Mouse (Mus musculus) limb, embryonic 14.5 days (tissue): Measurements from ENCODE around the gene Faf1. TPM values are rescaled to one million over a fixed set of nuclear protein-coding genes. Genes with fewer than 3 reads are reported as not detected.
A peak's percentile ranks its signal among the peaks of the same experiment; 100 is the strongest.

Experiments used
- ATAC-seq: fragments of 200-750 bp; cut with Nextera tagmentation; 2 replicates; pipeline ENCODE4 v1.8.0; 2017; ENCODE audit warnings: low read depth, moderate number of reproducible peaks, moderate TSS enrichment; ENCODE audit not compliant: low FRiP score
- DNase-seq: peaks from one replicate; pipeline ENCODE4 v3.0.0-alpha.2; 2015; ENCODE audit warnings: low spot score
- H3K27ac ChIP-seq: fragments of 300-500 bp; sonication (generic); replicated peaks from 2 replicates; pipeline ENCODE4 v1.5.1; 2014; ENCODE audit warnings: low read depth, mild to moderate bottlenecking, low read length, moderate library complexity, mixed read lengths
- H3K27me3 ChIP-seq: fragments of 300-500 bp; sonication (generic); 2 replicates; pipeline ENCODE4 v1.6.1; 2014; ENCODE audit warnings: low read length, mixed read lengths; ENCODE audit not compliant: control insufficient read depth, insufficient read depth
- H3K36me3 ChIP-seq: fragments of 300-500 bp; sonication (generic); 2 replicates; pipeline ENCODE4 v1.6.1; 2014; ENCODE audit warnings: mild to moderate bottlenecking, low read length, moderate library complexity, mixed read lengths; ENCODE audit not compliant: control insufficient read depth, insufficient read depth
- H3K4me1 ChIP-seq: fragments of 300-500 bp; sonication (generic); 2 replicates; pipeline ENCODE4 v1.6.1; 2014; ENCODE audit warnings: antibody characterized with exemption, low read length, mixed read lengths; ENCODE audit not compliant: control insufficient read depth, insufficient read depth
- H3K4me2 ChIP-seq: fragments of 300-500 bp; sonication (generic); replicated peaks from 2 replicates; pipeline ENCODE4 v1.6.1; 2014; ENCODE audit warnings: low read depth, mild to moderate bottlenecking, low read length, moderate library complexity; ENCODE audit not compliant: severe bottlenecking
- H3K4me3 ChIP-seq: fragments of 300-500 bp; sonication (generic); replicated peaks from 2 replicates; pipeline ENCODE4 v1.5.1; 2014; ENCODE audit warnings: low read length
- H3K9ac ChIP-seq: fragments of 300-500 bp; sonication (generic); 2 replicates; pipeline ENCODE4 v1.6.1; 2014; ENCODE audit warnings: mild to moderate bottlenecking, low read depth, low read length, moderate library complexity; ENCODE audit not compliant: severe bottlenecking
- H3K9me3 ChIP-seq: fragments of 300-500 bp; sonication (generic); 2 replicates; pipeline ENCODE4 v1.6.1; 2016; ENCODE audit warnings: low read length; ENCODE audit not compliant: control insufficient read depth
- POLR2A ChIP-seq: fragments of 200-500 bp; IDR thresholded peaks from 2 replicates; pipeline ENCODE4 v1.8.0; 2012; ENCODE audit warnings: inconsistent platforms, mild to moderate bottlenecking, moderate library complexity, borderline replicate concordance; ENCODE audit not compliant: insufficient read depth, insufficient read length; ENCODE audit errors: extremely low read depth
- WGBS: fragments of 180-500 bp; shearing (Covaris S2); extraction: QIAGEN DNeasy Blood & Tissue Kit; methylation state at CpG from one replicate; pipeline ENCODE4 v1.1.7; 2014; 5-methylcytosine and 5-hydroxymethylcytosine counted together
- polyA plus RNA-seq, 2 experiments: library from polyadenylated mRNA; depleted of rRNA in 1 of 2; stranded (reverse) in 1 of 2; unstranded in 1 of 2; fragments of >200 nt; fragmentation: Nextera tagmentation in 1 of 2; extraction: Ambion mirVana in 1 of 2; gene quantifications; 2 replicates each; pipeline versions ENCODE4 v1.2.1 to v1.2.3; 2012 to 2014

Faf1 gene
- polyA plus RNA-seq, 2 experiments: 16.8 to 32.2 TPM

GRCm38 (mm10) chr4:109665982-109666460, 10.4 kb upstream of the Faf1 start:
- Histone ChIP-seq H3K9ac (peak overlapping the region; percentile 89), H3K27me3 (peaks cover 31% of the 10 kb centered on the region), H3K4me1 (peaks cover 7% of the 10 kb centered on the region; the same call in 1 of the 2 replicates), H3K9me3 (no peaks in the 10 kb centered on the region), H3K36me3 (no peaks in the 10 kb centered on the region), H3K27ac (0 out of 2 replicates have a peak overlapping the region, but pooled peaks have one; percentile 48), H3K4me3 (peak overlapping the region; percentile 71), H3K4me2 (peak overlapping the region; percentile 97)
- ATAC-seq: peak; percentile 21; the same call in 1 of the 2 replicates
- no peak for DNase-seq
- under 1% methylated on average over 36 of the region's 49 CpGs for WGBS
- no peak for TF ChIP-seq POLR2A

GRCm38 (mm10) chr4:109666461-109667269, 9.7 kb upstream of the Faf1 start, which contains the start of gene Cdkn2c:
TSS of gene Cdkn2c (minus strand) at chr4:109667189.
- H3K27ac ChIP-seq: peak within 1 kb of the TSS; percentile 91
- H3K4me1 ChIP-seq: peaks cover 7% of the 10 kb centered on the region; the same call in 1 of the 2 replicates
- peak within 1 kb of the TSS; percentile 89 for H3K9ac ChIP-seq
- 1% methylated on average over 62 of the region's 64 CpGs for WGBS
- H3K36me3 ChIP-seq: no peaks in the 10 kb centered on the region
- peak; percentile 93 for DNase-seq
- H3K4me3 ChIP-seq: peak within 1 kb of the TSS; percentile 71
- peak within 1 kb of the TSS; percentile 97 for H3K4me2 ChIP-seq
- peaks cover 25% of the 10 kb centered on the region for H3K27me3 ChIP-seq
- peak; percentile 95 for ATAC-seq
- TF ChIP-seq POLR2A: peak; percentile 68; the same call in 1 of the 2 replicates
- no peaks in the 10 kb centered on the region for H3K9me3 ChIP-seq

DNA sequence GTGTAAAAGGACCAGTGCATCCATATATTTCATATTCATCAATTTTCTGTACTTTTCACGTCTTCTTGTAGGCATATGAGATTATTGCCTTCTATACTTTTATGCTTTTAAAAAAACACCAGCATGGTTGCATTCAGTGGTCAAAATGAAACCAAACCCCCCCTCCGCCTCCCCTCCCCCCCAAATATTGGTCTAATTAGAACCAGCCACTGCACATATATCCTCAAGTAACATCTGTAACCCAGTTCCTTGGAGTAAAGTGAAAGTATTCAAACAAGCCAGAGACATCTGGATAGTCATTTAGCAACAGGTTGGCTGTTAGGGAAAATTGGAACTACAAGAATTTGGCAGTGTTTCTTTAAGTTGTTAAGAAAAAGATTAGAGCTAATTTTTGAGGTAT, 8.9 kb upstream of the Faf1 start:
- Histone ChIP-seq H3K4me3 (peak overlapping the region; percentile 71), H3K27ac (peak overlapping the region; percentile 91; the same call in 1 of the 2 replicates), H3K9ac (peak overlapping the region; percentile 89), H3K4me2 (peak overlapping the region; percentile 97), H3K9me3 (no peaks in the 10 kb centered on the region), H3K4me1 (peaks cover 7% of the 10 kb centered on the region; the same call in 1 of the 2 replicates), H3K36me3 (no peaks in the 10 kb centered on the region), H3K27me3 (peaks cover 21% of the 10 kb centered on the region)
- 28% methylated on average over 2 of the region's 2 CpGs for WGBS
- ATAC-seq (no peak), DNase-seq (no peak)
- no peak for TF ChIP-seq POLR2A

DNA sequence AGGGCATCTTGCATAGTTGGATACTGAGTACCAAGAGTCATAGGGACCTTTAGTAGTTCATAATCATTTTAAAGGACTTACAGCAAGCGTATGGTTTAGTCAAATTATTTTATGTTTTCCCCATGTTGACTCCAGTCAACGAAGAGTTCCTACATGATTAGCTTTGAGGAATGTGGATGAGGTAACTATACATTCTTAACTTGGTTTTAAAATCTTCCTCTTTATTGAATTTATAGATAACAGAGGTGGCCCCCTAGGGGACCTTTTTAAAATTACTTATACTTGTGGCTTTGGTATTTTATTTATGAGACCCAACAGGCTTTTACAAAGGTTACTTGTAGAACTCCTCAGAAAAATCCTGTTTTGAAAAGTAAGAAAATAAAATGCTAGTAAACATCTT, 6.2 kb upstream of the Faf1 start:
- H3K27me3 ChIP-seq: peaks cover 3% of the 10 kb centered on the region; the same call in 1 of the 2 replicates
- H3K4me2 ChIP-seq: no peak overlapping the region
- no peaks in the 10 kb centered on the region for H3K9me3 ChIP-seq
- H3K9ac ChIP-seq: no peak overlapping the region
- no peak overlapping the region for H3K27ac ChIP-seq
- no peak overlapping the region for H3K4me3 ChIP-seq
- peaks cover 3% of the 10 kb centered on the region; the same call in 1 of the 2 replicates for H3K4me1 ChIP-seq
- no peak for ATAC-seq
- no peak for TF ChIP-seq POLR2A
- 61% methylated on average over 2 of the region's 2 CpGs for WGBS
- no peaks in the 10 kb centered on the region for H3K36me3 ChIP-seq
- DNase-seq: peak; percentile 49

DNA sequence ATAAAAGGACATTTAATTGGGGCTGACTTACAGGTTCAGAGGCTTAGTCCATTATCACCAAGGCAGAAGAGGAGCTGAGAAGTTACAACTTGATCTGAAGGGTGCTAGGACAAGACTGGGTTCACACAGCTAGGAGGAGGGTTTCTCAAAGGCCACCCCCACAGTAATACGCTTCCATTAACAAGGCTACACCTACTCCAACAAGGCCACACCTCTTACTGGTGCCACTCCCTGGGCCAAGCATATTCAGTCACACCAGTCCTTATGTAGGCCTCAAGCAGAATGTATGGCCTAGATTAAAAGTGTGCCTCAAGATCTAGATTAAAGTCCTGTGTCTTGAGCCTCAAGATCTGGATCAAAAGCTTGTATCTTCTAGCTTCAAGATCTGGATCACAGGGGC, 4.4 kb upstream of the Faf1 start:
- no peaks in the 10 kb centered on the region for H3K27me3 ChIP-seq
- H3K9me3 ChIP-seq: no peaks in the 10 kb centered on the region
- DNase-seq (no peak), ATAC-seq (no peak)
- H3K36me3 ChIP-seq: no peaks in the 10 kb centered on the region
- no peak overlapping the region for H3K4me3 ChIP-seq
- 78% methylated on average over 1 of the region's 1 CpGs for WGBS
- no peak overlapping the region for H3K4me2 ChIP-seq
- H3K27ac ChIP-seq: no peak overlapping the region
- no peaks in the 10 kb centered on the region for H3K4me1 ChIP-seq
- H3K9ac ChIP-seq: no peak overlapping the region
- no peak for TF ChIP-seq POLR2A
